9 mouse cellular contexts compared by ENCODE assay signal in the genomic region with DNA sequence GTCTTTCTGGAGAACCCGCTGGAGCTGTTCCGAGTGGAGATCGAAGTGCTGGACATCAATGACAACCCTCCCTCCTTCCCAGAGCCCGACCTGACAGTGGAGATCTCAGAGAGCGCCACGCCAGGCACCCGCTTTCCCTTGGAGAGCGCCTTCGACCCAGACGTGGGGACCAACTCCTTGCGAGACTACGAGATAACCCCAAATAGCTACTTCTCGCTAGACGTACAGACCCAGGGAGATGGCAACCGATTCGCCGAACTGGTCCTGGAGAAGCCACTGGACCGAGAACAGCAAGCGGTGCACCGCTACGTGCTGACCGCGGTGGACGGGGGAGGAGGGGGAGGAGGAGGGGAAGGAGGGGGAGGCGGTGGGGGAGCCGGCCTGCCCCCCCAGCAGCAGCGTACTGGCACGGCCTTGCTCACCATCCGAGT. TPM values are rescaled to one million over a fixed set of nuclear protein-coding genes. Genes with fewer than 3 reads are reported as not detected.
A peak's percentile ranks its signal among the peaks of the same experiment; 100 is the strongest.
DNase-seq lines count a peak whose midpoint lies in the region; ATAC-seq lines count a peak whose summit lies in the region.
"Had no signal": no experiment of that assay in that cellular context is flagged by ENCODE, and none has a peak within 500 bp of the region (broad histone marks: within the 10 kb centered on the region; RNA-seq: fewer than 3 reads in every experiment).

No protein-coding gene starts in this region.

- H3K9me3 ChIP-seq in hindbrain, embryonic 11.5 days (ENCODE audit: control insufficient read depth, low read length), result no peaks in the 10 kb centered on the region
- H3K9me3 ChIP-seq in midbrain, embryonic 13.5 days, result no peaks in the 10 kb centered on the region

- peaks cover 18% of the 10 kb centered on the region for H3K27me3 ChIP-seq in hindbrain, embryonic 11.5 days (ENCODE audit: control insufficient read depth, insufficient read depth, low read length)
- H3K27me3 ChIP-seq in midbrain, embryonic 13.5 days, result no peaks in the 10 kb centered on the region

- H3K27ac ChIP-seq in hindbrain, embryonic 11.5 days (ENCODE audit: low read depth, low read length), result no peak overlapping the region
- H3K27ac ChIP-seq in midbrain, embryonic 13.5 days, result peak overlapping the region; percentile 77; the same call in 1 of the 2 replicates

- intact Hi-C loops in heart, postnatal 36 days (cut with DNase I), result no loop called here

- 0% methylated on average over 25 of the region's 29 CpGs for WGBS in hindbrain, embryonic 11.5 days
- 1% methylated on average over 23 of the region's 29 CpGs for WGBS in midbrain, embryonic 13.5 days

- DNase-seq in heart, adult 11 months, result peak; percentile 84
- DNase-seq in heart, postnatal 36 days, result no peak
- peak; percentile 6 for DNase-seq in ovary, postnatal 36 days (ENCODE audit: low spot score)
- no peak for DNase-seq in ovary, adult 18-20 months (ENCODE audit: low spot score)
- DNase-seq in hindbrain, embryonic 11.5 days (ENCODE audit: low spot score), result peak; percentile 66

- peaks cover 4% of the 10 kb centered on the region; the same call in 1 of the 2 replicates for H3K4me1 ChIP-seq in hindbrain, embryonic 11.5 days (replicated peaks; ENCODE audit: control insufficient read depth, insufficient read depth, low read length)
- H3K4me1 ChIP-seq in midbrain, embryonic 13.5 days (replicated peaks), result peaks cover 30% of the 10 kb centered on the region

- H3K36me3 ChIP-seq in hindbrain, embryonic 11.5 days (ENCODE audit: control insufficient read depth, insufficient read depth, low read length), result no peaks in the 10 kb centered on the region
- no peaks in the 10 kb centered on the region for H3K36me3 ChIP-seq in midbrain, embryonic 13.5 days

- ATAC-seq in hindbrain, embryonic 11.5 days (ENCODE audit: low FRiP score), result no peak
- ATAC-seq in midbrain, embryonic 13.5 days, result no peak
- no peak for ATAC-seq in inflammation-experienced regulatory T-cells, adult 6 months
- ATAC-seq in erythroblast, adult 5-6 weeks (replicated peaks; ENCODE audit: low FRiP score, poor library complexity, severe bottlenecking), result no peak

- H3K9ac ChIP-seq in hindbrain, embryonic 11.5 days (ENCODE audit: low read depth, low read length), result peak overlapping the region; percentile 29; the same call in 1 of the 2 replicates
- H3K9ac ChIP-seq in midbrain, embryonic 13.5 days (replicated peaks), result peak overlapping the region; percentile 85

- peak overlapping the region; percentile 61 for H3K4me3 ChIP-seq in hindbrain, embryonic 11.5 days (ENCODE audit: low read depth, low read length)
- peak overlapping the region; percentile 81 for H3K4me3 ChIP-seq in midbrain, embryonic 13.5 days (replicated peaks)

- H3K4me2 ChIP-seq in hindbrain, embryonic 11.5 days (replicated peaks; ENCODE audit: low read depth, low read length), result peak overlapping the region; percentile 96
- H3K4me2 ChIP-seq in midbrain, embryonic 13.5 days (replicated peaks), result peak overlapping the region; percentile 91

RNA-seq across cellular contexts. Expression of a gene that starts 1.4 kb away (rescaled TPM):
- total RNA-seq in heart, postnatal 36 days (2021), result not detected
- 4.5 and 4.6 TPM in 2 replicates for polyA plus RNA-seq in hindbrain, embryonic 11.5 days (2014; fragmentation: Nextera tagmentation; extraction: Ambion mirVana)
- 14.6 and 15.6 TPM in 2 replicates for polyA plus RNA-seq in midbrain, embryonic 13.5 days (2015; fragmentation: Nextera tagmentation; extraction: Ambion mirVana)
- polyA plus RNA-seq in inflammation-experienced regulatory T-cells, adult 6 months (2017; shearing (Covaris generic)), result under 1 TPM in 1 of 3 experiments, not detected in 2; 0.11 TPM
- total RNA-seq in erythroblast, adult 5-6 weeks (2015; ENCODE audit: low replicate concordance), result not detected in 2 replicates
- total RNA-seq in erythroblast, adult 5-6 weeks (2017; ENCODE audit: low replicate concordance), result 0.14 TPM in 1 of 2 replicates, not detected in the other
- total RNA-seq: MEL had no signal

Comparison
In these comparisons a context has a peak if more than half of its experiments do, and no peak if none do; other contexts are left out.
1. DNase-seq: peak in heart, adult 11 months (single experiment), ovary, postnatal 36 days (single experiment) and hindbrain, embryonic 11.5 days (single experiment); none in heart, postnatal 36 days (0 of 2) and ovary, adult 18-20 months (single experiment).